Mouse (Mus musculus) liver, embryonic 14.5 days (tissue): ENCODE measurements around the gene Gpi1.

Source experiments
- CTCF ChIP-seq: IDR thresholded peaks from 2 replicates; pipeline ENCODE4 v1.5.1; 2016; ENCODE audit warnings: antibody characterized with exemption, low read depth, control low read depth
- EP300 ChIP-seq: IDR thresholded peaks from 2 replicates; pipeline ENCODE4 v1.6.1; 2016; ENCODE audit warnings: antibody characterized with exemption, low read depth

DNA sequence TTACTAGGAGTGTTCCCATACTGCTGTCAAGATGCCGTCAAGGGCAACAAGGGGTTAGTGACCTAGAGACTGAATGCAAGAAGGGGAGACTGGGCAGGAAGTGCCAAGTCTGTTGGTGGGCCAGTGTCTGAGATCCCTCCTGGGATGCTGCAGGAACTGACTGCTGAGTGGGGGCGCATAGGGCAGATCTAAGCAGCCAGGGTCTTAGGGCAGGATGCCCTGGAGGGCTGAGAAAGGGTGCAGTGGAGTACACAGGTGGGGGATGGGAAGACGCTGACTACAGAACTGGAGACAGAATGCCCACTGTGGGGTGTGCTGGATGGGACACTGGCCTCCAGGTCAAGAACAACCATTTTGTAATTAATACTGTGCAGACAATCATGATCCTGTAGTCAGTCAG is 46.3 kb downstream of the Gpi1 start:
- TF ChIP-seq CTCF: no peak
- TF ChIP-seq EP300: no peak
